Mouse (Mus musculus) ES-Bruce4 (cell line): Measurements from ENCODE around the gene Cptp. TPM values are rescaled to one million over a fixed set of nuclear protein-coding genes. Genes with fewer than 3 reads are reported as not detected.

ENCODE experiments used
- H3K27ac ChIP-seq: 2 replicates; pipeline ENCODE4 v1.5.1; 2012; ENCODE audit warnings: low read length, inconsistent platforms; ENCODE audit not compliant: insufficient read depth
- H3K27me3 ChIP-seq: 2 replicates; pipeline ENCODE4 v1.6.1; 2012; ENCODE audit warnings: mild to moderate bottlenecking, low read length, inconsistent platforms; ENCODE audit not compliant: control insufficient read depth, poor library complexity, insufficient read depth, severe bottlenecking
- H3K36me3 ChIP-seq: 2 replicates; pipeline ENCODE4 v1.6.1; 2012; ENCODE audit warnings: inconsistent platforms, mild to moderate bottlenecking, low read length, moderate library complexity; ENCODE audit not compliant: control insufficient read depth, poor library complexity, insufficient read depth, severe bottlenecking
- H3K4me1 ChIP-seq: one replicate; pipeline ENCODE4 v1.8.1; 2011; ENCODE audit warnings: low read length; ENCODE audit not compliant: control insufficient read depth, insufficient read depth
- H3K4me3 ChIP-seq: 2 replicates; pipeline ENCODE4 v1.5.1; 2011; ENCODE audit warnings: low read depth, mild to moderate bottlenecking, low read length
- H3K9ac ChIP-seq: 2 replicates; pipeline ENCODE4 v1.6.1; 2012; ENCODE audit warnings: low read depth, mild to moderate bottlenecking, inconsistent platforms; ENCODE audit not compliant: poor library complexity, severe bottlenecking
- H3K9me3 ChIP-seq: replicated peaks from 2 replicates; pipeline ENCODE4 v1.6.1; 2012; ENCODE audit warnings: mild to moderate bottlenecking, low read length, inconsistent platforms; ENCODE audit not compliant: control insufficient read depth, poor library complexity, insufficient read depth, severe bottlenecking
- CTCF ChIP-seq: IDR thresholded peaks from one replicate; pipeline ENCODE4 v1.8.1; 2011; ENCODE audit warnings: low read depth, low read length
- EP300 ChIP-seq: IDR thresholded peaks from 2 replicates; pipeline ENCODE4 v1.6.1; 2011; ENCODE audit warnings: low read depth, low read length; ENCODE audit not compliant: insufficient read depth
- POLR2A ChIP-seq: IDR thresholded peaks from one replicate; pipeline ENCODE4 v1.8.1; 2011; ENCODE audit warnings: low read length; ENCODE audit not compliant: insufficient read depth
- polyA plus RNA-seq: library from polyadenylated mRNA; stranded (reverse); fragments of >200 nt; gene quantifications from 2 replicates; pipeline ENCODE4 v1.2.4, GENCODE M21; 2011; ENCODE audit warnings: low read depth; ENCODE audit not compliant: missing spikeins, insufficient read depth, insufficient read length

Cptp gene
- polyA plus RNA-seq, 1 experiment = 6.0 TPM

DNA sequence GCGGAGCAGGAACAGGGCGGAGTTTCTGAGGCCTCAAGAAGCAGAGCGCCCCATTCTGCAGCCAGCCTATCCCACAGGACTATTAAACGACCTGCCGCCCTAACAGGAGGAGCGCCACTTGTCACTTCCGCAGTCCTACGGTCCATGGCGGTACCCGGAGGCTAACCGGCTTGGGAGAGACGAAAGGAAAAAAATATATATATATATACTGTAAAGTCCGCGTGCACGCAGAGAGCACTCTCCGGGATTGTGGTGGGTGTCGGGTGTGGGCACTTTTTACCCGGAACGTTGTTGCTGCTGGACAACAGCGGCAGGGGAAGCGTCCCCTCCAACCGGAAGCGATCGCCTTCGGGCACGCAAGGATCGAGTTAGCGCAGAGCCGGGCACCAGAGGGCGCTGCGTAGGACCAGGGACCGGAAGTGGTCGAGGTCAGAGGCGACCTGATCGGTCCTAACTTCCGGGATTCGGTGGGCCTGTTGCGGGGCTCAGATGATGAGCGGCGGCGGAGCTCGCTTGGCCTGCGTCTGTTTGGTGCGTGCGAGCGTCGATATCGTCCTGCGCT lies 38.0 kb downstream of the Cptp start, which contains the start of gene Aurkaip1:
Gene Aurkaip1 (plus strand): TSS at position 68 of the 562 bp plus-strand sequence.
- Histone ChIP-seq H3K4me1 (peaks cover 2% of the 10 kb centered on the region), H3K27me3 (no peaks in the 10 kb centered on the region), H3K4me3 (peak within 1 kb of the TSS; percentile 88), H3K9me3 (no peaks in the 10 kb centered on the region), H3K9ac (peak within 1 kb of the TSS; percentile 74), H3K36me3 (peaks cover 4% of the 10 kb centered on the region; the same call in 1 of the 2 replicates), H3K27ac (peak within 1 kb of the TSS; percentile 47)
- peak; percentile 83 for TF ChIP-seq POLR2A
- TF ChIP-seq EP300 = no peak; the same call in 1 of the 2 replicates
- peak; percentile 93 for TF ChIP-seq CTCF

DNA sequence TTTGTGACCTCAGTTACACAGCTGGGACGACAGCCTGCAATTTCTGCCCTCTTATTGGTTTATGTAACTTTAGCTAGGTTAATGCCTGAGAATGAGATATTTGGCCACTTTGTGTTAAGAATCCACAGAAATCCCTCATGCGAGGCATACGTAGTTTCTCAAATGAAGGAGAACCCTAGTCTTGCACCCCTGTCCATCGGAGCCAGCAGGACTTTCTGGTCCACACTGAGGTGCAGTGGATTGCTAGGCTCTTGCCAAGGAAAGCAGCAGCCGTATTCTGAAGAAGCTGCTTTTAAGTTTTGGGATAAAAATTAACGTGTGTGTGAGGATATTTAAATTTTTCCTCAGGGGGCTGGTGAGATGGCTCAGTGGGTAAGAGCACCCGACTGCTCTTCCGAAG lies 38.6 kb downstream of the Cptp start:
- Histone ChIP-seq H3K27ac (peak overlapping the region; percentile 43; the same call in 1 of the 2 replicates), H3K4me1 (peaks cover 2% of the 10 kb centered on the region), H3K27me3 (no peaks in the 10 kb centered on the region), H3K36me3 (peaks cover 5% of the 10 kb centered on the region; the same call in 1 of the 2 replicates), H3K9me3 (no peaks in the 10 kb centered on the region), H3K4me3 (peak overlapping the region; percentile 48), H3K9ac (no peak overlapping the region)
- TF ChIP-seq EP300 = no peak
- no peak for TF ChIP-seq POLR2A
- TF ChIP-seq CTCF = no peak

DNA sequence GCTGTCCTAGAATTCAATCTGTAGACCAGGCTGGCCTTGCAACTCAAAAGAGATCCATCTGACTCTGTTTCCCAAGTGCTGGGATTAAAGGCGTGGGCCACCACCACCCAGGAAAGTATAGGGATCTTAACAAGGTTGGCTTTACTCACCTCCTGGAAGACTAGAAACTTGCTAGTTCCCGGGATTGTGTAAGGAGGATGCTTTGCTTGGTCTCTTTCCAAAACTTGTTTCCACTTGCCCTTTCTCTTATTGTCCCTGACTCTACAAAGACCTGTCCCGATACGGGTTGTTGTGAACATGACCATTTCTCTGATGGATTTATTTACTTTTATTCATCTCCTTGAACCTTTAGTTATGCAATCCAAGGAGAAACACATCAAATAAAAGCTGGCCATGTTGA lies 39.4 kb downstream of the Cptp start:
- peaks cover 12% of the 10 kb centered on the region for H3K36me3 ChIP-seq
- H3K27me3 ChIP-seq = no peaks in the 10 kb centered on the region
- peaks cover 2% of the 10 kb centered on the region for H3K4me1 ChIP-seq
- no peaks in the 10 kb centered on the region for H3K9me3 ChIP-seq
- TF ChIP-seq POLR2A = no peak
- TF ChIP-seq CTCF = no peak
- TF ChIP-seq EP300 = no peak
- H3K27ac ChIP-seq = peak overlapping the region; percentile 47
- H3K4me3 ChIP-seq = no peak overlapping the region
- no peak overlapping the region for H3K9ac ChIP-seq

DNA sequence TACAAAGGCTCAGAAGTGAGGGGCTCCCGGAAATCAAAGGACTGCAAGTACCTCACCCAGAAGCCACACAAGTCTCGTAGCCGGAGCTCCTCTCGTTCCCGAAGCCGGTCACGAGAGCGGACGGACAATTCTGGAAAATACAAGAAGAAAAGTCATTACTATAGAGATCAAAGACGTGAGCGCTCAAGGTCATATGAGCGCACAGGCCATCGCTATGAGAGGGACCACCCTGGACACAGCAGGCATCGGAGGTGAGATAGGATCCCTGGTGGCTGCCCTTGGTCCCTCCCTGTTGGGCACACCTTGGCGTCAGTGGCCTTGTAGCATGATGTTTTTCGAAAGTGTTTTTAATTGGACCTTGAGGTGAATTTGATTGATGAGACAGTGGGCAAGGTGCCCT lies 45.8 kb downstream of the Cptp start:
- Histone ChIP-seq H3K27ac (no peak overlapping the region), H3K27me3 (no peaks in the 10 kb centered on the region), H3K9ac (no peak overlapping the region), H3K4me3 (no peak overlapping the region), H3K36me3 (peaks cover 70% of the 10 kb centered on the region), H3K4me1 (no peaks in the 10 kb centered on the region), H3K9me3 (no peaks in the 10 kb centered on the region)
- TF ChIP-seq POLR2A (no peak), CTCF (no peak), EP300 (no peak)

DNA sequence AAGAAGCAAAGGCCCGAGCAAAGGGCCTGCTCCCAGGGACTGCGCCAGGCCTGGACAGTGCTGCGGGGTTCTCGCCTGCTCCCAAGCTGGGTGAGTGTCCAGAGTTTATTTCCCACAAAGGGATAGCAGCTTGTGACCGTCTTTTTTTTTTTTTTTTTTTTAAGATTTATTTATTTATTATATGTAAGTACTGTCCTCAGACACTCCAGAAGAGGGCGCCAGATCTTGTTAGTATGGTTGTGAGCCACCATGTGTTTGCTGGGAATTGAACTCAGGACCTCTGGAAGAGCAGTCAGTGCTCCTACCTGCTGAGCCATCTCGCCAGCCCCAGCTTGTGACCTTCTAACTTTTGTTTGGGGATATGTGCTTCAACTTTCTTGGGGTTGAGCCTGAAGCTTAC lies 48.2 kb downstream of the Cptp start:
- H3K27me3 ChIP-seq = no peaks in the 10 kb centered on the region
- H3K9ac ChIP-seq = no peak overlapping the region
- H3K4me1 ChIP-seq = no peaks in the 10 kb centered on the region
- H3K4me3 ChIP-seq = no peak overlapping the region
- peak; percentile 1 for TF ChIP-seq CTCF
- no peak for TF ChIP-seq POLR2A
- H3K9me3 ChIP-seq = no peaks in the 10 kb centered on the region
- no peak overlapping the region for H3K27ac ChIP-seq
- H3K36me3 ChIP-seq = peaks cover 90% of the 10 kb centered on the region

DNA sequence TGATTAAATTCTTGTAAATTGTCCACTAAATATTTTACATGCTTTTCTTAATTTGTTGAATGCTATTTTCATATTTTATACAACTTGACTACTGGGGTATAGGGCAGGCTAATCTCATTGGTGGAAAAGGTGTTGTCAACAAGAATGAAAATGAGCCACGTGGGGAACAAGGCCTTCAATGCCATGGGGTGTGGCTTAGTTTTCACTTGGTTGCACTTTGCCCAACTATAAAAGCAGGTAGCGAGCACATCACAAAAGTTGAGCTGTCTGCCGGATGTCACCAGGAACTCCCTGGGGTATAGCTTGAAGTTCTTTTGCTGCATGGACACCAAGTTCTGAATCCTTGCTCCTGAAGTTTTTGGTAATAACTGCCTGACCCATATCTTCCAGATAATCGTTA lies 51.7 kb downstream of the Cptp start:
- no peak overlapping the region for H3K4me3 ChIP-seq
- H3K4me1 ChIP-seq = no peaks in the 10 kb centered on the region
- no peak overlapping the region for H3K27ac ChIP-seq
- peaks cover 83% of the 10 kb centered on the region for H3K36me3 ChIP-seq
- no peaks in the 10 kb centered on the region for H3K27me3 ChIP-seq
- TF ChIP-seq CTCF (no peak), EP300 (no peak), POLR2A (no peak)
- H3K9me3 ChIP-seq = no peaks in the 10 kb centered on the region
- no peak overlapping the region for H3K9ac ChIP-seq

Other genes starting within 250 kb of the Cptp start
- 105 and 113 TPM in 2 replicates for gene Cdk11b, start 244.6 kb downstream of the Cptp start, polyA plus RNA-seq
- not detected in 2 replicates for gene Gm10563, start 224.0 kb downstream of the Cptp start, polyA plus RNA-seq
- gene Mmp23, start 216.1 kb downstream of the Cptp start, polyA plus RNA-seq = 11.7 and 13.6 TPM in 2 replicates
- gene Mib2, start 200.2 kb downstream of the Cptp start, polyA plus RNA-seq = 13.4 and 18.4 TPM in 2 replicates
- gene Fndc10, start 175.1 kb downstream of the Cptp start, polyA plus RNA-seq = 11.9 and 15.0 TPM in 2 replicates
- gene Ssu72, start 164.6 kb downstream of the Cptp start, polyA plus RNA-seq = 144 and 151 TPM in 2 replicates
- gene Tmem240, start 134.6 kb downstream of the Cptp start, polyA plus RNA-seq = 0.21 and 0.54 TPM in 2 replicates
- 78.2 and 89.5 TPM in 2 replicates for gene Atad3a, start 108.3 kb downstream of the Cptp start, polyA plus RNA-seq
- 0.67 and 0.99 TPM in 2 replicates for gene Vwa1, start 94.7 kb downstream of the Cptp start, polyA plus RNA-seq
- 0.26 and 0.40 TPM in 2 replicates for gene Tmem88b, start 83.6 kb downstream of the Cptp start, polyA plus RNA-seq
- gene Ankrd65, start 79.0 kb downstream of the Cptp start, polyA plus RNA-seq = not detected in 2 replicates
- 70.0 and 82.8 TPM in 2 replicates for gene Mrpl20, start 66.6 kb downstream of the Cptp start, polyA plus RNA-seq
- 86.1 and 87.6 TPM in 2 replicates for gene Ccnl2, start 57.0 kb downstream of the Cptp start, polyA plus RNA-seq
- 70.6 and 76.0 TPM in 2 replicates for gene Aurkaip1, start 38.2 kb downstream of the Cptp start, polyA plus RNA-seq
- gene Mxra8, start 29.8 kb downstream of the Cptp start, polyA plus RNA-seq = 21.1 and 26.1 TPM in 2 replicates
- 15.2 and 20.3 TPM in 2 replicates for gene Dvl1, start 22.0 kb downstream of the Cptp start, polyA plus RNA-seq
- 0.28 and 0.44 TPM in 2 replicates for gene Tas1r3, start 6.1 kb downstream of the Cptp start, polyA plus RNA-seq
- 43.3 and 45.3 TPM in 2 replicates for gene Ints11, start 106 bp upstream of the Cptp start, polyA plus RNA-seq
- gene Pusl1, start 22.3 kb upstream of the Cptp start, polyA plus RNA-seq = 15.3 and 19.4 TPM in 2 replicates
- 2.6 and 3.8 TPM in 2 replicates for gene Acap3, start 22.4 kb upstream of the Cptp start, polyA plus RNA-seq
- gene Ube2j2, start 74.4 kb upstream of the Cptp start, polyA plus RNA-seq = 100 and 104 TPM in 2 replicates
- 18.8 and 19.1 TPM in 2 replicates for gene C1qtnf12, start 92.9 kb upstream of the Cptp start, polyA plus RNA-seq
- 2.5 and 2.6 TPM in 2 replicates for gene B3galt6, start 123.2 kb upstream of the Cptp start, polyA plus RNA-seq
- gene Sdf4, start 123.4 kb upstream of the Cptp start, polyA plus RNA-seq = 82.8 and 88.9 TPM in 2 replicates
- 2.4 and 2.9 TPM in 2 replicates for gene Tnfrsf4, start 144.4 kb upstream of the Cptp start, polyA plus RNA-seq
- not detected in 2 replicates for gene Tnfrsf18, start 156.7 kb upstream of the Cptp start, polyA plus RNA-seq
- gene Ttll10, start 190.0 kb upstream of the Cptp start, polyA plus RNA-seq = 2.5 and 3.3 TPM in 2 replicates
- gene 9430015G10Rik, start 240.5 kb upstream of the Cptp start, polyA plus RNA-seq = 39.7 and 47.7 TPM in 2 replicates